Mouse (Mus musculus): Measurements from ENCODE around the gene Tpsb2. TPM values are rescaled to one million over a fixed set of nuclear protein-coding genes. Genes with fewer than 3 reads are reported as not detected.

Tpsb2 gene
- not detected in 2 replicates for polyA plus RNA-seq (2016; fragmentation: Nextera tagmentation; extraction: Ambion mirVana)

GRCm38 (mm10) chr17:25366005-25366404, at the start of gene Tpsb2:
TSS of gene Tpsb2 (plus strand) at chr17:25366305.
- H3K4me1 ChIP-seq = no peaks in the 10 kb centered on the region
- ATAC-seq (ENCODE audit: low FRiP score) = no peak
- no peak within 1 kb of the TSS for H3K27ac ChIP-seq
- no peak within 1 kb of the TSS for H3K4me3 ChIP-seq (replicated peaks)
- H3K9me3 ChIP-seq = no peaks in the 10 kb centered on the region
- H3K4me2 ChIP-seq = no peak within 1 kb of the TSS
- no peak within 1 kb of the TSS for H3K9ac ChIP-seq
- WGBS = 83% methylated on average over 2 of the region's 2 CpGs
- peaks cover 10% of the 10 kb centered on the region; the same call in 1 of the 2 replicates for H3K27me3 ChIP-seq
- no peaks in the 10 kb centered on the region for H3K36me3 ChIP-seq (replicated peaks)

- ATAC-seq (ENCODE audit: low FRiP score) = no peak
- no peak within 1 kb of the TSS for H3K27ac ChIP-seq
- no peaks in the 10 kb centered on the region for H3K9me3 ChIP-seq
- no peak within 1 kb of the TSS for H3K9ac ChIP-seq
- WGBS = 80% methylated on average over 5 of the region's 5 CpGs
- H3K4me1 ChIP-seq = no peaks in the 10 kb centered on the region
- H3K36me3 ChIP-seq (replicated peaks) = no peaks in the 10 kb centered on the region
- peaks cover 12% of the 10 kb centered on the region; the same call in 1 of the 2 replicates for H3K27me3 ChIP-seq
- no peak within 1 kb of the TSS for H3K4me3 ChIP-seq (replicated peaks)
- no peak within 1 kb of the TSS for H3K4me2 ChIP-seq
Measured at GRCm38 (mm10) chr17:25318354-25318753, 47.8 kb upstream of the Tpsb2 start, which contains the start of gene Prss29. TSS of gene Prss29 (plus strand) at chr17:25318654.

- no peak overlapping the region for H3K4me3 ChIP-seq (replicated peaks)
- 93% methylated on average over 8 of the region's 8 CpGs for WGBS
- H3K4me2 ChIP-seq = no peak overlapping the region
- H3K9me3 ChIP-seq = no peaks in the 10 kb centered on the region
- H3K9ac ChIP-seq = no peak overlapping the region
- H3K27ac ChIP-seq = no peak overlapping the region
- H3K27me3 ChIP-seq = peaks cover 19% of the 10 kb centered on the region; the same call in 1 of the 2 replicates
- no peaks in the 10 kb centered on the region for H3K36me3 ChIP-seq (replicated peaks)
- H3K4me1 ChIP-seq = no peaks in the 10 kb centered on the region
- no peak for ATAC-seq (ENCODE audit: low FRiP score)
Measured at GRCm38 (mm10) chr17:25320819-25321218, 45.3 kb upstream of the Tpsb2 start.

DNA sequence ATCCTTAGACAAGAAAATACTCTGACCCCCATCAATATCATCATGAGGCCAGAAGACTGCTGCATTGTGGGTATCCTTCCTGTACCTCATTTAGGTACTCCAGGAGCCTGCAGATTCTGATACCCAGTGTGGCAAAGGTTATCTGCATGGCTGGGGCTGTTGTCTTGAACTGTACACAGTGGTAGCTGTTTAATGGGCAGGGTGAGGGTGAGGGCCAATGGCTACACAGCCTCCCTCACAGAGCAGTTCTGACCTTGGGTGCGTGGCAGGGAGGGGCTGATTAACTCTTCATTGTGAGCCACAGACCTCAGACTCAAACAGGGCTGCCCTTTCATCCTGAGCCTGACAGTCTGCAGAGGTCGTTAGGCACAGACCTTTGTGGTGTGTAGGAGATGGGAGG, 43.2 kb upstream of the Tpsb2 start:
- ATAC-seq (ENCODE audit: low FRiP score) = no peak
- H3K27ac ChIP-seq = no peak overlapping the region
- H3K27me3 ChIP-seq = peaks cover 20% of the 10 kb centered on the region; the same call in 1 of the 2 replicates
- 18% methylated on average over 2 of the region's 2 CpGs for WGBS
- no peaks in the 10 kb centered on the region for H3K9me3 ChIP-seq
- no peaks in the 10 kb centered on the region for H3K4me1 ChIP-seq
- H3K9ac ChIP-seq = no peak overlapping the region
- no peaks in the 10 kb centered on the region for H3K36me3 ChIP-seq (replicated peaks)
- H3K4me2 ChIP-seq = no peak overlapping the region
- H3K4me3 ChIP-seq (replicated peaks) = no peak overlapping the region

- H3K4me1 ChIP-seq = no peaks in the 10 kb centered on the region
- no peak overlapping the region for H3K27ac ChIP-seq
- H3K9me3 ChIP-seq = no peaks in the 10 kb centered on the region
- no peak overlapping the region for H3K4me3 ChIP-seq (replicated peaks)
- no peak for ATAC-seq (ENCODE audit: low FRiP score)
- WGBS = 80% methylated on average over 9 of the region's 9 CpGs
- no peak overlapping the region for H3K9ac ChIP-seq
- H3K4me2 ChIP-seq = no peak overlapping the region
- H3K36me3 ChIP-seq (replicated peaks) = no peaks in the 10 kb centered on the region
- H3K27me3 ChIP-seq = peaks cover 40% of the 10 kb centered on the region
Measured at GRCm38 (mm10) chr17:25332321-25332720, 33.8 kb upstream of the Tpsb2 start.

DNA sequence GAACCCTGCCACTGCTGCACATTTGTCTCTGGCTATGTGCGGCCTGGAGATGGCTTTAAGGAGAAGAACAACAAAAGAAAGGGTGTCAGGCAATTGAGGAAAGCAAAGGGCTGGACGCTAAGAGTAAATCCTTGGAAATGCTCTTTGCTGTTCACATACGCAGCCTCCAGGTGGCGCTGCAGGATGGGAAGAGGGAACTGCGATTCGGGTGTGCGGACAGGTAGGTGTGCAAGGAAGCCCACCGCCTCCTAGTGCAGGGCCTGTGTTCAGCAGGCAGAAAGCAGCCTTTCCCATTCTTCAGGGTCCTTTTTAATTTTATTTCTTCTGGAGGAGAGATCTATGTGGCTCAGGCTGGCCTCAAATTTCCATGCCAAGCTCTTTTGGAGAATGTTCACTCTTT, 32.2 kb upstream of the Tpsb2 start:
- no peak overlapping the region for H3K27ac ChIP-seq
- WGBS = 2% methylated on average over 8 of the region's 8 CpGs
- no peak overlapping the region for H3K4me3 ChIP-seq (replicated peaks)
- no peaks in the 10 kb centered on the region for H3K36me3 ChIP-seq (replicated peaks)
- H3K9me3 ChIP-seq = no peaks in the 10 kb centered on the region
- no peak overlapping the region for H3K4me2 ChIP-seq
- peaks cover 33% of the 10 kb centered on the region for H3K27me3 ChIP-seq
- H3K4me1 ChIP-seq = no peaks in the 10 kb centered on the region
- ATAC-seq (ENCODE audit: low FRiP score) = no peak
- H3K9ac ChIP-seq = no peak overlapping the region

- Histone ChIP-seq H3K4me3 (replicated peaks) (no peak overlapping the region), H3K4me1 (no peaks in the 10 kb centered on the region), H3K9me3 (no peaks in the 10 kb centered on the region), H3K4me2 (no peak overlapping the region), H3K9ac (no peak overlapping the region), H3K36me3 (replicated peaks) (no peaks in the 10 kb centered on the region), H3K27ac (no peak overlapping the region), H3K27me3 (peaks cover 11% of the 10 kb centered on the region)
- ATAC-seq (ENCODE audit: low FRiP score) = no peak
- WGBS = 78% methylated on average over 4 of the region's 4 CpGs
Measured at GRCm38 (mm10) chr17:25338218-25338617, 27.9 kb upstream of the Tpsb2 start.

DNA sequence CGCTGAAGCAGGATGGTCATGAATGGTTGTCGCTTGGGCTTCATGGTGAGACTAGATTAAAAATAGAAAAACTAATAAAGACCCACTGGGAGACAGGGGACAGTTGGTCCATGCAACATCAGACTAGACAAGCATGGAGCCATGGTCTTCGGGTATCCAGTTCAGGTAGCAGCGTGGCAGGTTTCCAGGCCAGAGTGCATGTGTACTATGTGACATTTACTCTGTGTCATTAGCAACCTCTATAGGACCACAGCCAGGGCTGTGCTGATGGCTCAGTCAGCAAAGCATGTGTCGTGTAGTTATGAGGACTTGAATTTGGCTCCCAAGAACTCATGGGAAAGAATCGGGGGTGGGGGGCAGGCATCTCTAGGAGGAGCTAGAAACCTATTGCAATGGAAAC, 26.1 kb upstream of the Tpsb2 start:
- no peak for ATAC-seq (ENCODE audit: low FRiP score)
- Histone ChIP-seq H3K36me3 (replicated peaks) (no peaks in the 10 kb centered on the region), H3K4me2 (no peak overlapping the region), H3K4me3 (replicated peaks) (no peak overlapping the region), H3K9ac (no peak overlapping the region), H3K27me3 (no peaks in the 10 kb centered on the region; the same call in 1 of the 2 replicates), H3K27ac (no peak overlapping the region), H3K4me1 (no peaks in the 10 kb centered on the region), H3K9me3 (no peaks in the 10 kb centered on the region)
- WGBS = 83% methylated on average over 6 of the region's 6 CpGs

- ATAC-seq (ENCODE audit: low FRiP score) = no peak
- Histone ChIP-seq H3K36me3 (replicated peaks) (no peaks in the 10 kb centered on the region), H3K9ac (no peak overlapping the region), H3K4me3 (replicated peaks) (no peak overlapping the region), H3K4me1 (no peaks in the 10 kb centered on the region), H3K9me3 (no peaks in the 10 kb centered on the region), H3K4me2 (no peak overlapping the region), H3K27ac (no peak overlapping the region), H3K27me3 (no peaks in the 10 kb centered on the region; the same call in 1 of the 2 replicates)
- 56% methylated on average over 3 of the region's 3 CpGs for WGBS
Measured at GRCm38 (mm10) chr17:25341490-25341889, 24.6 kb upstream of the Tpsb2 start.

GRCm38 (mm10) chr17:25345462-25345861, 20.6 kb upstream of the Tpsb2 start, which contains the start of gene Tpsab1:
TSS of gene Tpsab1 (minus strand) at chr17:25345562.
- Histone ChIP-seq H3K4me1 (no peaks in the 10 kb centered on the region), H3K27me3 (0 out of 2 replicates have a peak, but pooled peaks cover 3% of the 10 kb centered on the region), H3K36me3 (replicated peaks) (no peaks in the 10 kb centered on the region), H3K9me3 (no peaks in the 10 kb centered on the region), H3K4me2 (no peak within 1 kb of the TSS), H3K27ac (no peak within 1 kb of the TSS), H3K4me3 (replicated peaks) (no peak within 1 kb of the TSS), H3K9ac (no peak within 1 kb of the TSS)
- ATAC-seq (ENCODE audit: low FRiP score) = no peak
- WGBS = 89% methylated on average over 4 of the region's 4 CpGs

DNA sequence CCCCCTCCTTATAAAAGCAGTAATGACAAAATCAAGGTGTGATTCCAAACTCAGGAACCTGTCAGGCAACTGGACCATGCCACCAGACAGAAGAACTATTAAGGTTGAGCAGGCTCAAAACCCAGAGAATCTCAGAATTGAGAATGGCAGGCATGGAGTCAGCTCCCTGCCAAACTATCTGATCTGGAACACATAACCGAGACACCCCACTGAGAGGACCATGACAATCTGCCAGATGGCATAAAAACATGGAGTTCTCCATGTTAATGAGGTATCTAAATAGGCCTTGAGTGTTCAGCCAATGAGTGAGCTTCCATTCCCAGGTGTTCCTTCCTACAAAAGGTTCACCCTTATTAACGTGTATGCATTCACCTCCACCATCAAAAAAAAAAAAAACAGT, 4.8 kb upstream of the Tpsb2 start:
- Histone ChIP-seq H3K4me2 (no peak overlapping the region), H3K9ac (no peak overlapping the region), H3K27ac (no peak overlapping the region), H3K4me1 (no peaks in the 10 kb centered on the region), H3K27me3 (peaks cover 9% of the 10 kb centered on the region; the same call in 1 of the 2 replicates), H3K9me3 (no peaks in the 10 kb centered on the region), H3K36me3 (replicated peaks) (no peaks in the 10 kb centered on the region), H3K4me3 (replicated peaks) (no peak overlapping the region)
- WGBS = 79% methylated on average over 2 of the region's 2 CpGs
- ATAC-seq (ENCODE audit: low FRiP score) = no peak

DNA sequence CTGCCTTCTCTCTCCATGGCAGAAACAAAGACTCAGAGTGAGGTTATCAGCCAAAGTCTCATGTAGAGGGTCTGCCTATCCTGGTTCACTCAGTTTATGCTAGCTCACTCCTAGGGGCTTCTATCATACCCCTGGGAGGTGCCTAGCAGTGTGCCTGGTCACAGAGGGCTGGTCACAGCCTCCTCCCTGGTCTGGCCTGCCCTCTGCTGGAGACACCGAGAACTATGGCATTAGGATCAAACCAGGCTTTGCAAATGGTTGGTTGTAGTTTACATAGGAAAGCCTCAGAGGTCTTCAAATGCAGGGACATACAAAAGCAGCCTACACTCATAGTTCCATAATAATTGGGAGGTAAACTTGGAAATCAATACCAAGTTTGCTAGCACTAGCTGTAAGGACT, 2.4 kb upstream of the Tpsb2 start:
- 0% methylated on average over 1 of the region's 1 CpGs for WGBS

GRCm38 (mm10) chr17:25368973-25369372, 2.9 kb downstream of the Tpsb2 start, which contains the start of gene Tpsg1:
TSS of gene Tpsg1 (plus strand) at chr17:25369273.
- Histone ChIP-seq H3K27ac (no peak within 1 kb of the TSS), H3K9ac (no peak within 1 kb of the TSS), H3K4me1 (no peaks in the 10 kb centered on the region), H3K4me2 (no peak within 1 kb of the TSS), H3K9me3 (no peaks in the 10 kb centered on the region), H3K4me3 (replicated peaks) (no peak within 1 kb of the TSS), H3K36me3 (replicated peaks) (no peaks in the 10 kb centered on the region), H3K27me3 (peaks cover 21% of the 10 kb centered on the region; the same call in 1 of the 2 replicates)
- ATAC-seq (ENCODE audit: low FRiP score) = no peak
- WGBS = 87% methylated on average over 3 of the region's 3 CpGs

More for the DNA sequence above, 2.4 kb upstream of the Tpsb2 start:
- no peaks in the 10 kb centered on the region for H3K4me1 ChIP-seq
- H3K9me3 ChIP-seq = no peaks in the 10 kb centered on the region
- H3K4me3 ChIP-seq (replicated peaks) = no peak overlapping the region
- no peak overlapping the region for H3K9ac ChIP-seq
- H3K27ac ChIP-seq = no peak overlapping the region
- ATAC-seq (ENCODE audit: low FRiP score) = no peak
- no peak overlapping the region for H3K4me2 ChIP-seq
- H3K36me3 ChIP-seq (replicated peaks) = no peaks in the 10 kb centered on the region
- H3K27me3 ChIP-seq = peaks cover 9% of the 10 kb centered on the region; the same call in 1 of the 2 replicates

Measured in forebrain, embryonic 12.5 days (tissue).